Mouse (Mus musculus) fibroblast of lung, adult 2 months (primary cell): ENCODE data around the gene Ccnb1.
A peak's percentile ranks its signal among the peaks of the same experiment; 100 is the strongest.
"Not testable (repeated sequence)": the region's sequence is repeated elsewhere in the genome, so short reads cannot be mapped to it uniquely, and the experiment has no call there.

Experiments
- DNase-seq: peaks from one replicate; pipeline ENCODE4 v3.0.0-alpha.2; 2011; ENCODE audit warnings: low read depth

The Ccnb1 gene

GRCm38 (mm10) chr13:100786414-100786867 is at the start of gene Ccnb1:
Ccnb1 (minus strand) TSS chr13:100786570.
- peak; percentile 74 for DNase-seq

DNA sequence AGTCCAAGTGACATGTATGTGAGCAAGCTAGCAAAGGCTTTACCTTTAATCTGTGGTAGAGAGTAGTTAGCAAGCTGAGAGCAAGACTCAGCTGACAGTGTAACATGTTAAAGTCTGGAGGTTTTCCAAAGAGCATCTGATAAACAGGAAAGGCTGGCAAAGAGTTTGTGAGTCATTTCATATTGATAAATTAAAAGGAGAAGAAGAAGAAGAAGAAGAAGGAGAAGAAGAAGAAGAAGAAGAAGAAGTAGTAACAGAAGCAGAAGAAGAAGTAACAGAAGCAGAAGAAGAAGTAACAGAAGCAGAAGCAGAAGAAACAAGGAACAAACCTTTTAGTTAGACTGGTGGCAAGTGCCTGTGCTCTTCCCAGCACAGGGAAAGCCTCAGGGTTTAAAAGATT is 48.4 kb upstream of the Ccnb1 start:
- DNase-seq: no peak

DNA sequence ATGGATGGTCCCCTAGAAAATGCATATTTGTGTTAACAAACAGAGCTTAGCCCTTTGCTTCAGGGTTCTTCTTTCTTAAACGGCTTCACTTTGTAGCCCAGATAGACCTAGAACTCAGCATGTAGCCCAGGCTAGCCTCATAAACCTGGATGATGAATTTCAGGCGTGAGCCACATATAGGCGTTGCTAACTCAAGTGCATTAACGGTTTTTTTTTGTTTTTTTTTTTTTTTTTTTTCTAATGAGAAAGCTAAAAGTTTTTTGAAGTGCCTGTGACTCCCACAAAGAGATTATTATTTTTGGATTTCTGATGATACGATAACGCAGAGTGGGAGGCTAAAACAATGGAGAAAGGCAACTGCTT is 47.3 kb upstream of the Ccnb1 start:
- no peak for DNase-seq

DNA sequence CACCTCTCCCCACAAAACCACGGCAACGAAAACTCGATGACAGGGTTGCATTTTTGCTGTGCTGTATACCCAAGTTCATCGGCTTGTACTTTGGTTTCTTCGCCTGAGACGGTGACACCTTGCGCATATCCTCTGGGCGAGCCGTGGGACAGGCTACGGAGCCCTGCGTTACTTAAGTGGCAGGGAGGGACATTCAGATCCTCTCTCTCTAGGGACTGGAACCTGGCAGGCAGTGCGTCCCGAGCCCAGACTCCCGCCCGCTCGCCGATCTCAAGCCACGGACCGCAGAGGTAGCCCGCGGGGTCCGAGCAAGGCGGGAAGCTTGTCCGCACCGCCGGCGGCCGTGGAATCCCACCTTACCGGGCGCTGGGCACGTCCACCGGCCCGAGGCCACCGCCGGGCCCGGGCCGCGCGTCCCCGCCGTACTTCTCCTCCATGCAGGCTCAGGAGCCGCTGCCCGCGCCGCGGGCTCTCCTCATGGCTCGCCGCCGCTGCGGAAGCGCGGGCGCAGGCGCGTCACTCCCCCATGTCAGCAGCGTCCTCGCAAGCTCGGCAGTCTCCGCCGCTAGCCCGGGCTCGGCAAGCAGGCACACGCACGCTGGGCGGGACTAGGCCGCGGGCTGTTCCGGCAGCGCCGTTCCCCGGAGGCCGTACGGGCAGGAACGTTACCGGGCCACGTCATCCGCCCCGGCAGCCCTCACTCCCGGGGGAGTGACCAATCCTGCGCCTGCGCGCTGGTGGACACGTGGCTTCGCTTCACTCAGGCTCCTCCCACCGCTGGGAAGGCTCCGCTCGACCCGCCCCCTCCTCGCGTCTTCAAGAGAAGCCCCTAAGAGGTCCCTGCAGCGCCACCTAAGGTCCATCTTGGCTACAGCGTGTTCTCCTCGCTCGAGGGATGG is 46.6 kb upstream of the Ccnb1 start, which contains the start of gene Slc30a5:
Gene Slc30a5 (minus strand): TSS at position 687 of the 899 bp plus-strand sequence.
- peak; percentile 97 for DNase-seq

DNA sequence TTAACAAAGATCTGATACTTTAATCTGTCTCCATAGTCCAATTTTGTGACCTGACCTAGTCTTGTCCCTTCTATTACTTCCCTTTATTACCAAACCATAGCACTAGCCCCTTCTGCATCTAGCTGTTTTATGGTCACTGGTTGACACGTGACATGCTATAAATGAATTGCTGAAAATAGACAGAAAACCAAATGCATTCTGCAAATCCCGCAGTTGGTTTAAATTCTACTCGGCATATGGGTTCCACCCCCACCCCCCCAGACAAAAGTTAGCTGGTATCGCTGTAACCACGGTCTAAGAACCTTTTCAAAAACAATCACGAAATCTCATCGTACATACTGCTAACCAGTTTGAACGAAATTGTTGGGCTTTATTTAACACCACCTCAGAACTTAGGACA is 45.8 kb upstream of the Ccnb1 start:
- no peak for DNase-seq

DNA sequence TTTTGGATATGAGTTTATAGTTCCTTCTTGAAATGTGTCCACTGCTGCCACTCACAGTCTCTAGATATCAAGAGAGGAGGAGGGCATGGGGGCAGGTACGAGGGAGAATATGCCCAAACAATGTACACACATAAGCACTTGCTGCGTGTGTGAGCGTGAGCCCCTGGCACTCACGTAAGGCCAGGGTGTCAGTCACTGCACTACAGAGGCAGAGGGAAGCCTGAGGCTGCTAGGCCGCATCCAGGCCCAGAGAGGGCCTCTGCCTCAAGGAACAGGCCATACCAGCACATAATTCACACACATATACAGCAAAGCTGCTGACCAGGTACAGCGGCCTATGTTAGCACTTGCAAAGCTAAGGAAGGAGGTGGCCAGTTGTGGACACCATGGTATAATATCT is 44.8 kb upstream of the Ccnb1 start:
- DNase-seq: no peak

GRCm38 (mm10) chr13:100825627-100826410 is 39.4 kb upstream of the Ccnb1 start:
- no peak for DNase-seq

DNA sequence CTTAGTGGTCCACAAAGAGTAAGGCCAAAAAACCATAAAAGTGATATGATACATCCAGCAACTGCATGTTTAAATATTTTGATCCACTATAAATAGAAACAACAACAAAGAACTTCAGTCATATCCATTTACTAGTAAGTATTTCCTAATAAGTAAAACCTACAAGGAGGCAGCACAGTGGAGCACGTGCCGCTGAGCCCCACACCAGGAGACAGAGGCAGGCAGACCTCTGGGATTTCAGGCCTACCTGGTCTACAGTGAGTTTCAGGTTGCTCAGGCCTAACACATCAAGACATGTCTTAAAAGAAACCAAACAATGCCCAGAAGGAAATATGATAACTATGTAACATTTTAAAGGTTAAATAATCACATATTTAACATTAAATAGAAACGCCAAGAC is 38.5 kb upstream of the Ccnb1 start:
- no peak for DNase-seq

- no peak for DNase-seq
Measured at GRCm38 (mm10) chr13:100824306-100824705, 37.9 kb upstream of the Ccnb1 start.

DNA sequence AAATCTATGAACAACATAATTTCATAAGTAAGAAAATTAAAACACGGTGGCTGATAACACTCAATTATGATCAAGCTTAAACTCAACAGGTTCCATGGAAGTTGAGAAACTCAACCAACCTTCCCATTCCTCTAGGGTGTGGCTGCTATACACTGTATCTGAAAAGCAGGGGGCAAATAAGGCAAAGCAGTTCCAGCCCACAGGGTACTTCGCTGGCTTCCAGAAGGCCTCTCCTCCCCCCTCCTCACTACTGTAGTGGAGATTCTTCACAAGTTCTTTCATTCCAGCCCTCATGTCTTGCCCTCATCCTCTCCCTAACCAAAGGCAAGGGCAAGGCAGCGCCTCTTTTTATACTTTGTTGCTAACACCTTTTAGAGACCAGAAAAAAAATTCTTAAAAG is 37.5 kb upstream of the Ccnb1 start:
- DNase-seq: no peak

- no peak for DNase-seq
Measured at GRCm38 (mm10) chr13:100814451-100814850, 28.1 kb upstream of the Ccnb1 start.

DNA sequence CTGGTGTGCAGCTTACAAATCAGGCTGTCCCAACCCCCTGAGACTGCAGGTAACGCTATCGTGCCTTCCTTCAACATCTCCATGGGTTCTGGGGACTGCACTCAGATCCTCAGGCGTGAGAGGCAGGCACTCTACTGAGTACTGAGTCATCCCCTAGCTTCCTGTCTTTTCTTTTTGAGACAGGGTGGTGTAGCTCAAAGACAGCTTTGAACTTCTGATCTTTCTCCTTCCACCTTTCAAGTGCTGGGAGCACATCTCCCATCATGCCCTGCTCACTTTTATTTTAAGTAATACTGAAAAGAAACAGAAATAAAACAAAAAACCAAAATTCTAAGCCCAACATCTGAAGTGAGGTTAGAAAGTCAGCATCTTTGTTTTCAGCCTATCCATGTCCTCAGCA is 19.4 kb upstream of the Ccnb1 start:
- no peak for DNase-seq

- no peak for DNase-seq
Measured at GRCm38 (mm10) chr13:100797171-100797570, 10.8 kb upstream of the Ccnb1 start.

DNA sequence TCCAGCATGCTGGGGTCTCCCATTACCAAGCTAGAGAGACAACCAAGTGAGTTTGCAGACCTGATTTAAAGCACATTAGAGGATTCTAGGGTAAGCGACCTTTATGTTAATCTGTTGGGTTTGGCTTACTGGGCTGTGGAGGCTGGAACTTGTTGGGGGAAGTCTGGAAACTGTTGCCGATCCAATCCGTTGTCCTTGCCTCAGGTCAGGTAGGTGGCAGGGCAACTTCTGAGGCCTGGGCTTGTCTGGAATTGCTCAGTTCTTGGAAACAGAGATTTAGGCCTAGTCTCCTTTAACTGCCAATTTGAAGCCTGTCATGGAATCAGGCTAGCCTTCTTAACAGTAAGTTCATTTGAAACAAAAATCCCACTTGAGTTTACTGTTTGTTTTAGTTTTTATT is 2.7 kb upstream of the Ccnb1 start:
- DNase-seq: no peak

GRCm38 (mm10) chr13:100788057-100788456 is 1.7 kb upstream of the Ccnb1 start:
- not testable (repeated sequence) for DNase-seq

DNA sequence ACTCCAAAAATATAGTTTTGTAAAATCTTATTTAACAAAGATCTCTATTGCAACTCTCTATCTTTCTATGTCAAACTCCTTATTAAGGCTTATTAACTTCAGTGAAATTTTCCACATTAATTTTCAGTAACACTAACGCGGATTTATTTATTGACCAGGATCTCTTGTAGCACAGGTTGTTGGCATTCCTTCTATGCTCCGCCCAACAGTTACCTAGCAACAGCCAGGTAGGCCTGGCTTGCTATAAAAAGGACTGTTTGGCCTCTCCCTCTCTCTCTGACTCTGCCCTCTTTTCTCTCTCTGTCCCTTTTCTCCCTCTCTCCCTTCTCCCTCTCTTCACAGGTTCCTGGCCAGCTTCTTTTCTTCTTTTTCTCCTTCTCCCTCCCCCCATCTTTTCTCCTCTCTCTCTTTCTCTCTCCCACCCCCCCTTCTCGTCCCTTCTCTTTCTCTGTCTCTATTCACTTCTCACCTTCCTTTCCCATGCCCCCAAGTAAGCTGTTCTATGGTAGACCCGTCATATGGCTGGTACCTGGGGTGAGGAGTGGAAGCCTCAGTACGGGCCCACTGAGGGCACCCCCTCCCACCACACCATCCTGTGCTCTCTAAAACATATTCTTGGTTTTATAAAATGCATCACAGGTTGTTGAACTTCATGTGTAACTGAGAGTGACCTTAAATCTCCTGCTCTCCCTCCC is 1.1 kb upstream of the Ccnb1 start:
- DNase-seq: no peak

DNA sequence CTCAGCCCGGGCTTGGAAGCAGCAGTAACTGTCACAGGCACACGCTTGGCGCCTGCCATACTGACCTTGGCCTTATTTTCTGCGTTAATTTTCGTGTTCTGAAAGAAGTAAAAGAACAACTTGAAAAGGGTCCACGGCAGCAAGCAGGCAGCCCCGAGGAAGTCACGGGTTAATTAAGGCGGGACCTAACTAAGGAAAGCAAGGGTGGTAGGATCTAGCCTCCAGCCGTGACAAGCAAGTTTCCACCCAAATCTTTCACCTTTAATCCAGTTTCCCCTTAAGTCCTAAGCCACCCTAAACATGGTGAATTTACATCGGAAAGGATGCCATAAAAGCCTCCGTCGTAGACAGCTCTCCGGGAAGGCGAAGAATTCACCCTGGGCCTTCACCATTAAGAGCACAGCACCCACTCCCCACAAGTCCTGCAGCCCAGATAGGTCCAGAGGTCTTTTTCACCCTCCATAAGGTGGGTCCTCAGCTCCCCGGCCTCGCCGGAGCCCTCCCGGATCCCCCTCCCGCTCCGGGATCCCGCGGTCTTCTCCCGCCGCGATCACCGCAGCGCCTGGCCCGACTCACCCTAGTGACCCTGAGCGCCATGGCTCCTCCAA is 460 bp downstream of the Ccnb1 start:
- no peak for DNase-seq

GRCm38 (mm10) chr13:100777491-100777890 is 8.9 kb downstream of the Ccnb1 start:
- DNase-seq: no peak

DNA sequence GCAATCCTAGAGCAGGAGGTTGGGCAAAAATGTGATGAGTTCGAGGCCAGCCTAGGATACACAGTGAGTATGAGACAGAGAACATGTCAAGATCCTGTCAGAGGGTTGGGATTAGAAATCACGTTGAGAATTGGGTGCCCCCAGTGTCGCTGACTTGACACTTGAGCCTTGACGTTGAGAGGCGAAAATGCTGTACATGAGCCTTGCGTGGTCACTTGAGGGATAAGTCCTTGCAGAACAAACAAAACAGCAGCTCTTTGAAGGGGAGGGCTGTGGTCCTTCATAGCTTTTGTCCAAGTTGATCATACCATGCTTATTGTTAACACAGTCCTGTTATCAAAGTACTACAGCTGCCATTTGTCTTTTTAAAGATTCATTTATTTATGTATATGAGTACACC is 9.7 kb downstream of the Ccnb1 start:
- DNase-seq: no peak

- DNase-seq: no peak
Measured at GRCm38 (mm10) chr13:100776056-100776419, 10.3 kb downstream of the Ccnb1 start.

DNA sequence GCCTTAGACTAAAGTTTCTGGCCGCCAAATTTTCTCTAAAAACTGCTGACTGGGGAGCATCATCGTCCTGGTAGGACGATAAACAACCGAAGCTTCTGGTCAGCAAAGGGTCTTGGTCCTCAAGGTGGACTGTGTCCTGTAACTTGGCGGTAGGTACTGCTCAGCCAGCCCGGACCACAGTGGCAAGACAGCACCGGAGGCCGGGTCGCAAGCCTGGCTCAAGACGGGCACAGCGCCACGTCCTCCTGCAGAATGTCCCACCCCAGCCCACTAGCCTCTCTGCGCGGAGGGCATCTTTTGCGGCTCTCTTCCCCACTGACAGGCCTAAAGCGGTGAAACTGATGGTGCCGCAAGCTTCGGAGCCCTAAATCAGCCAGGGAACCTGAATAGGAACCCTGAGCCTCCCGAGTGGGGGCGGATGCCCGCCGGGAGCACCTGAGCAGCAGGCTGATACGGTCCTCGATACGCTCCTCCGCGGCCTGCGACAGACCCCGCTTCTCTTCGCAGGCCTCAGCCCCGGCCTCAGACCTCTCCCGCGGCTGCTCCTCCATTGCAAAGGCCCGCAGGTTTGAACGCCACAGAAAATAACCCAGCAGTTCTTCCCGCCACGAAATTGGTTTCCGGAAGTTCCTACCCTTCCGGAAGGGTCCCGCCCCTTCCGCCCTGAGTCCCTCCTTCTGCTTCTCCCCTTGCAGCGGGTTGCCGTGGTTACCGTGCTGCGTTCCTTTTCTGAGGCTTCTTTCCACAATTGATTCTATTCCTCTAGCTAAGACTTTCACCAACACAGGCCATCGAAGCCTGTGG is 10.9 kb downstream of the Ccnb1 start, which contains the start of gene Cenph:
Gene Cenph (minus strand): TSS at position 648 of the 804 bp plus-strand sequence.
- DNase-seq: peak; percentile 61
